Mouse (Mus musculus) midbrain, embryonic 10.5 days (tissue): Measurements from ENCODE around the gene Flrt2. TPM values are rescaled to one million over a fixed set of nuclear protein-coding genes. Genes with fewer than 3 reads are reported as not detected.
A peak's percentile ranks its signal among the peaks of the same experiment; 100 is the strongest.

Source experiments
- DNase-seq: peaks from one replicate; pipeline ENCODE4 v3.0.0-alpha.2; 2017; ENCODE audit warnings: low spot score
- H3K27ac ChIP-seq: fragments of 300-500 bp; sonication (generic); replicated peaks from 2 replicates; pipeline ENCODE4 v1.5.1; 2016; ENCODE audit warnings: mild to moderate bottlenecking
- H3K27me3 ChIP-seq: fragments of 300-500 bp; sonication (generic); 2 replicates; pipeline ENCODE4 v1.6.1; 2016; ENCODE audit warnings: low read depth, mild to moderate bottlenecking; ENCODE audit not compliant: poor library complexity, severe bottlenecking
- H3K36me3 ChIP-seq: fragments of 300-500 bp; sonication (generic); 2 replicates; pipeline ENCODE4 v1.6.1; 2016; ENCODE audit warnings: mild to moderate bottlenecking, moderate library complexity
- H3K4me1 ChIP-seq: fragments of 300-500 bp; sonication (generic); 2 replicates; pipeline ENCODE4 v1.6.1; 2016
- H3K4me3 ChIP-seq: fragments of 300-500 bp; sonication (generic); 2 replicates; pipeline ENCODE4 v1.5.1; 2016; ENCODE audit warnings: mild to moderate bottlenecking, moderate library complexity
- H3K9me3 ChIP-seq: fragments of 300-500 bp; sonication (generic); replicated peaks from 2 replicates; pipeline ENCODE4 v1.6.1; 2016; ENCODE audit warnings: mild to moderate bottlenecking
- WGBS: fragments of 180-500 bp; shearing (Covaris S2); methylation state at CpG from one replicate; pipeline ENCODE4 v1.1.7; 2016; 5-methylcytosine and 5-hydroxymethylcytosine counted together
- polyA plus RNA-seq: library from polyadenylated mRNA; unstranded; fragments of >200 nt; fragmentation: Nextera tagmentation; extraction: Ambion mirVana; gene quantifications from 2 replicates; pipeline ENCODE4 v1.2.1, GENCODE M21; 2016

Flrt2 gene
- polyA plus RNA-seq, 1 experiment from 2014 or later = 30.1 TPM

DNA sequence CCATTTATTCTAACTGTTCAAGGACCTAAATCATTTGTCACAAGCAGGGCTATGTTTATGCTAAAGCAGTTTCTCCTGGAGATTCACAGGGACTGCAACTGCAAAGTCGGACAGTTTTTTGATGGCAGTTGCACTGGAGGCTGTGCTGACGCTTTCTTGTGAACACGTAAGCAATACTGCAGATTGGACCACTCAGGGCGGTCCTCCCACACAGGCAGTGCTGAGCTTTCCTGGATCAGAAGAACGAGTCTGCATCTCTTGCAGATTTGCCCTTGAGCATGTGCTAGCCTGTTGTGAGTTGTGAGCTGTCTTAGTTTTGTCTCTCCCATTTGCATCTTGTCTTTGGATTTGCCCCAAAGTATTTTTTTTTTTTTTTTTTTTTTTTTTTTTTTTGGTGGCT is 47.7 kb downstream of the Flrt2 start:
- Histone ChIP-seq H3K9me3 (no peaks in the 10 kb centered on the region), H3K4me3 (no peak overlapping the region), H3K27ac (no peak overlapping the region), H3K27me3 (no peaks in the 10 kb centered on the region), H3K36me3 (no peaks in the 10 kb centered on the region), H3K4me1 (peaks cover 21% of the 10 kb centered on the region)
- DNase-seq = no peak
- WGBS = 84% methylated on average over 5 of the region's 5 CpGs

GRCm38 (mm10) chr12:95741296-95741695 is 49.3 kb downstream of the Flrt2 start:
- Histone ChIP-seq H3K4me3 (no peak overlapping the region), H3K4me1 (peaks cover 21% of the 10 kb centered on the region), H3K27me3 (no peaks in the 10 kb centered on the region), H3K36me3 (no peaks in the 10 kb centered on the region), H3K27ac (no peak overlapping the region), H3K9me3 (no peaks in the 10 kb centered on the region)
- DNase-seq = no peak
- 74% methylated on average over 11 of the region's 11 CpGs for WGBS

DNA sequence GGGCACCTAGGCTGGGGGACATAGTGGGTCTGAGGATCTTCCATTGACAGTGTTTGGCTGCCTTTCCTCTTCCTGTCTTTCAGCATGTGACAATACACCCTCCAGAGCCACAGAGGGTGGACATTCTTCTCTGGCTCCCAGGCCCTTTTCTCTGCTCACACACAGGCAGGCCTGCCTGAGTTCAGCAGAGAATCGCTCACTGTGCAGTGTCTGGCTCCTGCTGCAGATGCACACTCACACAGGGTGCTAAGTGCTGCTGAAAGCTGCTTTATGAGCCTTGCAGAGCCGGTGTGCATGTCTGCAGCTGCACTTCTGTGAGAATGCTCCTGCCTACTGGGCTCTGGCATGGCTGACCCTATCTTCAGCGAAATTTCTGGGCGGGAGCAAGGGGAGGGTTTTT is 52.3 kb downstream of the Flrt2 start:
- WGBS = 71% methylated on average over 4 of the region's 4 CpGs
- DNase-seq = no peak
- Histone ChIP-seq H3K27ac (0 out of 2 replicates have a peak overlapping the region, but pooled peaks have one; percentile 4), H3K9me3 (no peaks in the 10 kb centered on the region), H3K4me3 (no peak overlapping the region), H3K27me3 (no peaks in the 10 kb centered on the region), H3K36me3 (no peaks in the 10 kb centered on the region), H3K4me1 (peaks cover 3% of the 10 kb centered on the region; the same call in 1 of the 2 replicates)

GRCm38 (mm10) chr12:95746856-95747579 is 55.0 kb downstream of the Flrt2 start:
- WGBS = 74% methylated on average over 10 of the region's 10 CpGs
- H3K36me3 ChIP-seq = no peaks in the 10 kb centered on the region
- H3K9me3 ChIP-seq = no peaks in the 10 kb centered on the region
- DNase-seq = no peak
- peaks cover 3% of the 10 kb centered on the region; the same call in 1 of the 2 replicates for H3K4me1 ChIP-seq
- H3K27ac ChIP-seq = no peak overlapping the region
- no peak overlapping the region for H3K4me3 ChIP-seq
- no peaks in the 10 kb centered on the region for H3K27me3 ChIP-seq

- Histone ChIP-seq H3K4me1 (peaks cover 3% of the 10 kb centered on the region; the same call in 1 of the 2 replicates), H3K9me3 (no peaks in the 10 kb centered on the region), H3K36me3 (no peaks in the 10 kb centered on the region), H3K4me3 (no peak overlapping the region), H3K27ac (no peak overlapping the region), H3K27me3 (no peaks in the 10 kb centered on the region)
- DNase-seq = no peak
- WGBS = 92% methylated on average over 2 of the region's 2 CpGs
Observed at GRCm38 (mm10) chr12:95748760-95749159, 56.7 kb downstream of the Flrt2 start.

DNA sequence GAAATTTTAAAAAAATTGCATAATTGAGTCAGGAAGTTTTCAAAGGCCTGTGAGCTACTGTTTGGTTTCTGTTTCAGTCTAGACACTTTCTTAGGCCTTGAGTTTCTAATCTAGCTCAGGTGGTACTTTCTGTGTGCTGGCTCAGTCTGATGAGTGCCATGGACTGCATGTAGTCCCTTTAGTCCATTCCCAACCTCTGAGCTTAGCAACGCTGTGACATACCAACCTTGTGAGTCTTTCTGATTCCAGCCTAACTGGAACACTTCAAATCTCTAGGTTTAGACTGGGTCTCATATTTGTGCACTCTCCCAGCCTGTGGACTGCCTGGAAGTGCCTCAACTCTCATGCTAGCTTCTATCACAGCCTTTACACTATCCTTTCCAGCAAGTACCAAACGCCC is 57.2 kb downstream of the Flrt2 start:
- 94% methylated on average over 2 of the region's 2 CpGs for WGBS
- Histone ChIP-seq H3K36me3 (no peaks in the 10 kb centered on the region), H3K4me3 (no peak overlapping the region), H3K27me3 (no peaks in the 10 kb centered on the region), H3K4me1 (peaks cover 3% of the 10 kb centered on the region; the same call in 1 of the 2 replicates), H3K27ac (no peak overlapping the region), H3K9me3 (no peaks in the 10 kb centered on the region)
- DNase-seq = no peak

DNA sequence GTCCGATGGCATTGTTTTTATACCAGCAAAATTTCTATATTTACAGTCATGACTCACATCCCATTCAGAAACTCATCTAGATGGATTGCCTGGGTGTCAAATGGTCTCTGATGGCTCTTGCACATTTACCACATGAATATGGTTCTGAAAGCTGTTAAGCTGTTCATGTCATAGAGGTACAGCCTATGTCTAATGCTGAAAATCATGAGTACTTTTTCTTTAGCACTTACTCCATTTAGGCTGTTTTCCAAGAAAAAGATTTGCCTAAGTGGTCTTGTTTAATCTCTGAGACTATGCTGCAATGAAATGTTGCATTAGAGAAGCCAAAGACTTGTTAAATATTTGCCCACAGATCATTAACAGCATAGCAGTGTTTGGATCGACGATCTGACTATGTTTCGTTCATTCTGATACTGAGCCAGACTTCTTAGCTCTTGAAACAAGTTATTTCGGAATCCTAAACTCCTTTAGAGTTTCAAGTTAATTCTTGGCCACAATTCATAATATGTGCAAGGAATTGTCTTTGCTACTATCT is 67.3 kb downstream of the Flrt2 start:
- no peak for DNase-seq
- H3K36me3 ChIP-seq = no peaks in the 10 kb centered on the region
- H3K27me3 ChIP-seq = no peaks in the 10 kb centered on the region
- H3K4me3 ChIP-seq = no peak overlapping the region
- H3K27ac ChIP-seq = no peak overlapping the region
- WGBS = 93% methylated on average over 5 of the region's 5 CpGs
- no peaks in the 10 kb centered on the region for H3K4me1 ChIP-seq
- no peaks in the 10 kb centered on the region; the same call in 1 of the 2 replicates for H3K9me3 ChIP-seq

DNA sequence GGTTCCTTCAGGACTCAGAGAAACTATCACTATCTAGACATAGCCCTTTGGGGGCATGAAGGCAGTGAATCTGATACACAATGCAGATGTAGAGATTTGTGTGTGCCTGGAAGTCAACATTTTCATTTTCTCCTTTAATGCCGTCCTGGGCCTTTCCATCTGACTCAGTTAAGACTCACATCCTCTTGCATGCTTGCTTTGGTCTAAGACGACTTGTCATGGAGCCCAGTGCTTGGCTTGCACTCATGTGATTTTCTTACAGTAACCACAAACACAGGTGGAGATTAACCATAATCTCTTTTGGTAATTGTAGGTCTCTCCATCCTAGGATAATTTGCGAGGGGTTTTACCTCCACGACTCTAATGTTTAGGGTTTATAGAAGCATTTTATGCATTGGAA is 73.2 kb downstream of the Flrt2 start:
- Histone ChIP-seq H3K9me3 (no peaks in the 10 kb centered on the region; the same call in 1 of the 2 replicates), H3K4me3 (no peak overlapping the region), H3K27me3 (no peaks in the 10 kb centered on the region), H3K27ac (no peak overlapping the region), H3K4me1 (no peaks in the 10 kb centered on the region), H3K36me3 (no peaks in the 10 kb centered on the region)
- 87% methylated on average over 4 of the region's 4 CpGs for WGBS
- DNase-seq = no peak

DNA sequence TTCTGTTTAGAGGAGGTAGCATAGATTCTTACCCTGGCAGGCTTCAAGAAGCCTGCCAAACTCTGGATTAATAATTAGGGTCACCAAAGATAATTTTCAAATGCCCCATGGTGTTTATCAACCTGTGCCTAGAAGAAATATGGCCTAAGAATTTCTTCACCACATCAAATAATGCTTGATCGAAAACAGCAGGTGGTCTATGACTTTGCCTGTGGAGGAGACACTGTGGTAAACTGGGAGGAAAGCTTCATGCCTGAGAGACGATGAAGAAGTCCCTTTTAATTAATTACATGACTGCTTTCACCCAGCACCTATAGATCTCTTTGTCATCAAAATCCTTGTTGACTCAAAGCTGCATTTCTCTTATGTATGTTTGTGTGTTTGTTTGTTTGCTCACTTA is 77.0 kb downstream of the Flrt2 start:
- H3K27ac ChIP-seq = no peak overlapping the region
- H3K27me3 ChIP-seq = no peaks in the 10 kb centered on the region
- H3K4me1 ChIP-seq = no peaks in the 10 kb centered on the region
- H3K36me3 ChIP-seq = no peaks in the 10 kb centered on the region
- H3K9me3 ChIP-seq = no peaks in the 10 kb centered on the region
- WGBS = 86% methylated on average over 2 of the region's 2 CpGs
- H3K4me3 ChIP-seq = no peak overlapping the region
- DNase-seq = no peak

- Histone ChIP-seq H3K9me3 (no peaks in the 10 kb centered on the region), H3K4me3 (no peak overlapping the region), H3K27ac (no peak overlapping the region), H3K27me3 (no peaks in the 10 kb centered on the region), H3K36me3 (no peaks in the 10 kb centered on the region), H3K4me1 (no peaks in the 10 kb centered on the region)
- 86% methylated on average over 3 of the region's 3 CpGs for WGBS
- no peak for DNase-seq
Observed at GRCm38 (mm10) chr12:95770251-95770650, 78.2 kb downstream of the Flrt2 start.

DNA sequence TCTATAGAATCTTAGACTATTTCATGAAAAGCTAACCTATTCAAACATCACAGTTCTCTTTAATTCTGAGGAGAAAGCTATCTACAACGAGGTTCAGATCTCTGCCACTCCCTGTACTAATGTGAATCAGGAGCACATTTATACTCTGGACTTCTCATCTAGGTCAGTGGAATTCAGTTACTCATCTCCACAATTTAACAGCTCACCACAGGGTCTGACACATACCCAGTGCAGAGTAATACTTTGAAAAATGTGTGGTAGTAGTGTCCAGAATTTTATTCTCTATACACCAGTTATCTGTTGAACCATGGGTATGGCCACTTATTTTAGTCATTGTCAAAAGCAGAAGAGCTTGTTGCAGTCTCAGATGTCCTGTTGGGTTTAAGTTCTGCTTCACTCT is 98.1 kb downstream of the Flrt2 start:
- no peak overlapping the region for H3K27ac ChIP-seq
- no peaks in the 10 kb centered on the region for H3K36me3 ChIP-seq
- no peak for DNase-seq
- H3K27me3 ChIP-seq = no peaks in the 10 kb centered on the region
- 64% methylated on average over 1 of the region's 1 CpGs for WGBS
- no peaks in the 10 kb centered on the region for H3K9me3 ChIP-seq
- no peaks in the 10 kb centered on the region for H3K4me1 ChIP-seq
- no peak overlapping the region for H3K4me3 ChIP-seq

DNA sequence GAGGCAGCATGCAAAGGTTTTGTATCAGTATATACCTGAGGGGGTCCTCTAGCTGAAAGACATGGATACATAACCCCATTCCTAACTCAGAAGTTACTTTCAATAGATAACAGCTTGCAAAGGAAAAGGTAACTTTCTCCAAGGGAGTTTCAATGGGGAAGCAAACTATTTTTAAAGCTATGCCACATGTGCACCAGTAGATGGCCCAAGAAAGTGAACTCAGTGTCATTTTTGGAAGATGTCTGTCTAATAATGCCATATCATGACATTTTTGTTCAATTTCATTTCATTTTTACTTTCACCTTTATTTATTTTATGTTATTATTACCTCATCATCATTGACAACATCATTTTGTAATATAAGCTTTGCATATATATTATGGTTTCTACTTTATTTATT is 124.6 kb downstream of the Flrt2 start:
- Histone ChIP-seq H3K4me1 (no peaks in the 10 kb centered on the region), H3K9me3 (no peaks in the 10 kb centered on the region), H3K27ac (no peak overlapping the region), H3K27me3 (no peaks in the 10 kb centered on the region), H3K4me3 (no peak overlapping the region), H3K36me3 (no peaks in the 10 kb centered on the region)
- DNase-seq = no peak
